Mouse (Mus musculus) lung, postnatal 0 days (tissue): ENCODE results near the gene Usp24.
A peak's percentile ranks its signal among the peaks of the same experiment; 100 is the strongest.
"Not testable (repeated sequence)": the region's sequence is repeated elsewhere in the genome, so short reads cannot be mapped to it uniquely, and the experiment has no call there.

Experiments
- CTCF ChIP-seq: IDR thresholded peaks from 2 replicates; pipeline ENCODE4 v1.5.1; 2016; ENCODE audit warnings: antibody characterized with exemption, mild to moderate bottlenecking
- EP300 ChIP-seq: IDR thresholded peaks from 2 replicates; pipeline ENCODE4 v1.6.1; 2016; ENCODE audit warnings: antibody characterized with exemption, mild to moderate bottlenecking, control low read depth

DNA sequence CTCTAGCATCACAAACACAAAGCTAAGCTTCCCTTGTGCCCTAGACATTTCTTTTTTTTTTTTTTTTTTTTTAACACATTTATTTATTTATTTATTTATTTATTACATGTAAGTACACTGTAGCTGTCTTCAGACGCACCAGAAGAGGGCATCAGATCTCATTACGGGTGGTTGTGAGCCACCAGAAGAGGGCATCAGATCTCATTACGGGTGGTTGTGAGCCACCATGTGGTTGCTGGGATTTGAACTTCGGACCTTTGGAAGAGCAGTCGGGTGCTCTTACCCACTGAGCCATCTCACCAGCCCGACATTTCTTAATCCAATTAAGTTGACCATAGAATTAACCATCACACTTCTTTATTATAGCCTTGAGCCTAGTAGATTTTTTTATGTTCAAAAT, 13.2 kb downstream of the Usp24 start:
- peak; percentile 22 for TF ChIP-seq CTCF
- not testable (repeated sequence) for TF ChIP-seq EP300
